Mouse (Mus musculus): ENCODE results near the gene Lpar3.

Gene Lpar3

DNA sequence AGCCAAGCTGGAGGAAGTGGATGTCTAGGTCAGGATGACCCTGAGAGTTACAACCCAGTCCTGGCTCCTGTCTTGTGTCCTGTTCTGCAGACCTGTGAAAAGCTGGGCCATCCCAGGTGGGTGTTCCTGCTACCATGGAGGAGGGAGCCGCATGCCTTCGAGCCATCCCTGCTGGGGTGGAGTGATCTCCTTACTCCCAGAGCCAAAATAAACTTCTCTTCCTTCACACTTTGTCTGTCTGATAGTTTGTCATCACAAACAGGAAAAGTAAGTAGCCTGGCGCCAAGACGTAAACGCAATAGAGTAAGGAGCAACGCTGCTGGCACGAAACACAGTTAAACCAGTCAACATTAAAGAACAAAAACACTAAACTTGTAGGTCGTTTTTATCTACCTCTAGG is 95.5 kb downstream of the Lpar3 start:
- peak; percentile 34 for DNase-seq

DNA sequence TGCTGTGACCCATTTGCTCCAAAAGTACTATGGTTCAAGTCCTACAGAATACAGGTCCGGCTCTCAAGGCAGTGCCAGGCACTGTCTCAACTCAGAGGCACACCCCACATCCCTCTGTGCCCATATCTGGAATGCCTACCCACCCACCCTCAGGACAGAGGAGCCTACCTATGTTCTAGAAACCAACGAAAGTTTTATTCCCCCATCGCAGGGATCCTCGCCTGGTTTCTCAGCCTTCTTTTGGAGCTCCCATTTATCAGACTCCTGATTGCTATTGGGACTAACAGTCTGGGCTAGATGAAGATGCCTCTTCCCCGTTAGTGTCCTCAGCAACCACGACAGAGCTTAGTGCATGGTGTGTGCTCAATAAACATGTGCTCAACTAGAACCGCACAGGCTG is 96.6 kb downstream of the Lpar3 start:
- DNase-seq = peak; percentile 73

DNA sequence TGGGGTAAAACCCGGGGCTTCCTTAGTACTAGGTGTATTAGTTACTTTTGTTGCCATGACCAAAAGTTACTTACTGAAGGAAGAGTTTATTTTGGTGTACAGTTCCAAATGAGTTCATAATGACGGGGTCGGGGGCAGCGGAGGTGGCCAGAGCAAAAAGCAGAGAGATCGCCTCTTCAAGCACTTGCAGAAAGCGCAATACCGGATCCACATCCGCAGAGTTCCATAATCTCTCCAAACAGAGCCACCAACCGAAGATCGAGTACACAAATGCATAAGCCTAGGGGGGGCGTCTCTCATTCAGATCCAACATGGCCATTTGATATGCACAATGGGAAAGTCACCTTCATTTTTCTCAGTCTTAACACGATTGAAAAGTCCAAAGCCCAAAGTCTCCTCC is 97.1 kb downstream of the Lpar3 start:
- peak; percentile 60 for DNase-seq

DNA sequence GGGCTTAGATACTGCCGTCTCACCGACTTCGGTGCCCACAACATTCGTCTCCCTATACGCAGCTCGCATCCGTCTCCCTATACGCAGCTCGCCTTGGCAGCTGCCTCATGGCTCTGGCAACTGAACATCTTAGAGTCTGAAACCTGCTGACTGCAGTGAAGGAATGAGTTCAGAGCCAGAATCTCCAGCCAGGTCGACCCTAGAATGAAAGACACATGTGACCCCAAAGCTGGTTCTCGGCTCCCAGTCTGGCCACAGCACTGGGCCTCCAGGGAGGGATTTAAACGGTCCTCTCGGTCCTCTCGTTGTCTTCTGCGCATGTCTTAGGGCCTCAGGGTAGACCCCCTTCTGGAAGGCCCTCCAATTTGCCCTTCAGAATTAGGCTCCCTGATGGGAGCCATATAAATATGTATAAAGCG is 97.8 kb downstream of the Lpar3 start:
- DNase-seq = peak; percentile 39

DNA sequence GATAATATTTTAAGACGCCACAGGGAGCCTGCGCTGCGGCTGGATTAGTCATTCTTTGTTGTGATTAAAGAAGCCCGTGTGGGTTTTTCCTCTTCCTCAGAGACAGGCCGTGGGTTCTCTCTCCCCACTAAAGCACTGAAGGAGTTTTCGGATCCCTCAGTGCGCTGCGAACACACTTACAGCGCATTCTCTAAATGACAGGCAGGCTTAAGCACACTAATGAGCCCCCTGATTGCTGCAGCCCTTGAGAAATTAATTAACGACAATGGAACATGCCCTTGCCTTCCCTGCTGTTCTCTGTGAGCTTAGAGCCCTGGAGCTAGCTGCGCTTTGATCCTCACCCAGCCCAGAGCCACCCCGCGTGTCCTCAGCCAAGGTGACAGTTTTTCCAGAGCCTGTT is 98.2 kb downstream of the Lpar3 start:
- peak; percentile 79 for DNase-seq

DNA sequence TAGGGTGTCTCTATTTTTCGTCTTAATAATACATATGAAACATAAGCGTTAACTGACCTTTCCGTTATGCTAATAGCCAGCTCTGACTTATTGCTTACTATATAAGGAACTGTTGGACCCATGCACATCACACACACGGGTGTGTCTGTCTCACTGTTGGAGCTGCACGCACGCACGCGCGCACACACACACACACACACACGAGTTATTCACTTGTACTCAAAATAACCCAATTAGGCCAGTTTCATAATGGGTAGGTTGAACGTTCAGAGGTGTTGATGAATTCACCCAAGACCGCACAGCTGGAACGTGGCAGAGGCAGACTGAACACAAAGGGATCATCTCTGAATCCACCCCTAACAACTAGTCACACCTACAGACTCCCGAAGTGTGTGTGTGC is 98.7 kb downstream of the Lpar3 start:
- DNase-seq = peak; percentile 25

DNA sequence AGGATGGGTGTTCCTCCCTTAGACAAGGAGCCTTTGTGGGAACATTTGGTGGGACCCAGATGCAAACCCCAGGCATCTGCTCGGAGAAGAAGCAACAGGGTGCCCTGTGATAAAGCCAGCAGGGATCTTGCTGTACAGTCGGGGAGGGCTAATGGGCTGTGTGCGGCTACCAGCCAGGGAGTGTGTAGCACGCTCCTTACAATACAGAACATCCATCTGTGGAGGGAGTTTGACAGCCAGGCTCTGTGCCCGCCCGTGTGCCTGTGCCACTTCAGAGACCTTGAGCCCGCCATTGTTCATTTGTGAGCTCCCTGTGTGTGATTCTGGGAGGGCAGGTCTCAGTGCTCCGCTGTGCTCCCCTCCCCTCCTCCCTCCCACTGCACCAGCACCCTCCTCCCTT is 104.2 kb downstream of the Lpar3 start:
- DNase-seq = no peak

DNA sequence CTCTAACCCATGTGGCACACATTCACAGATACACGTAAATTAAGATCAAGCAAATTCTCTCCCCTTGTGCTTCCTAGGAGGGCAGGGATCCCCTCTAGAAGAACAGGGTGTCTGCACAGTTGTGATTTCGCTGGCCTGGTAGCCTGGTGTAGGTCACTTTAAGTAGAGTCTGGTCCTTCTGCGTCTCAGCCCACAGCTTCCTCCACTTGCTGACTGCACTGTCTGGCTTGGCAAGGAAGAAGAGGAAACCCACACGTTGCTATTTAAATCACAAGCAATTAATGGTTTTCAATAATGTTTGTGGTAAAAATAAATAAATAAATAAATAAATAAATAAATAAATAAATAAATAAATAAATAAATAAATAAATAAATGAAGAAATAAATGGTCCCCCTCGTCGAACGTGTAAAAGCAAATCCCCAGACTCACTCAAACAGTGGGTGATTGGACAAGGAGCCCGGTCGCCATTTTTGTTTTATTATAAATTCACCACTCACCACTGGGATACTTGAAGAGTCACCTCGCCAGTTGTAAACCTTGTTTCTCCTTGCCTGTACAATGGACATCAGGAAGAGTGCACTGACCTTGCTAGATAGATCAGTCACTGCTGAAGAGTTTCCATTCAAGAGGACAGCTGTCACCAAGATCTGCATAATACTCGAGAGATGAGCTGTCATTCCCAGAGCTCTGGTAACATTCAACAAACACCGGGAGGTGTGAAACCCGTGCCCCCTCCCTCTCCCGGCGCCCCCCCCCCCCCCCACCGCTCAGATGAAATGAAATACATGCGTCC is 106.2 kb downstream of the Lpar3 start:
- DNase-seq = no peak

DNA sequence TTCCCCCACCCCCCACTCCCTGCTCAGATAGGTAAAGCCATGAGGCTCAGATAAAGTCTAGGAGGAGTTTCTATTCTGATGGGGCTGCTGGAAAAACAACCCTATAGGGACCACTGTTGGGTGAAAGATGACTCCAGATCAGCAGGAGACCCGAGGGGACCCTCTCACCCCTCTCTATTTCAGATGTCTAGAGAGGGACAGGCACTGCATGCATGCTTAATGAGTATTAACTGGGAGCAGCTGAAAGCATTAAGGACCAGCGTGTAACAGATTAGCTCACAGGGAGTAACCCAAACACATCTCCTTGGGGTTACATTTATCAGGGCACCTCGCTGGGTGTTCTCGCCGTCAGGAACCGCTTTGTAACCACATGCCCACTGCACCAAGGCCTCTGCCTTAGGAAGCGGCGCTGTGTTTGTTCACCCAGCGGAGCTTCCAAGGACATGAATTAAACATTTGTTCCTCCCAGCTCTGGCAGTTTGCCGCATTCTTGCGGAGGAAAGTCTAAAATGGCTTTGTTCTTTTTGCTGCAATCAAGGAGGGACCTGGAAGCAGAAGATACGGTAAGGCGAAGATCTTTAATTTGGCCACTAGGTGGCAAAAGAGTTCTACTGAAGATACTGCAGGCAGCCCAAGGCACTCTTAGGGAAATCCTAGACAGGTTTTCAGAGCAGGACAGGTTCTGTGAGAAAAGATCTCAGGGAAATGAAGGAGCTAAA is 106.9 kb downstream of the Lpar3 start:
- peak; percentile 89 for DNase-seq

DNA sequence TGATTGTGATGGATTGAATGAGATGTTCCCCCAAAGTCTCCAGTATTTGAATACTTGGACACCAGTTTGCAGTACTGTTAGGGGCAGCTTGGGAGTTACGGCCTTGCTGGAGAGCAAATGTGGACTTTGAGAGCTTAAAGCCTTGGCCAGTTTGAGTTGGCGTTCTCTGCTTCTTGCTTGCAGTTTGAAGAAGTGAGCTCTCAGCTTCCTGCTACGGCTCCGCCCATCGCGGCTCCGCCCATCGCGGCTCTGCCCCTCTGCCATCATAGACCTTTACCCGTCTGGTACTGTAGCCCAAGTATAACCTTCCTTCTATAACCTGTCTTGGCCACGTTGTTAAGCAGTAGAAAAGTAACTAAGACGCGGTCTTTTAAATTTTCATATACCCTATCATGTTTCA is 108.0 kb downstream of the Lpar3 start:
- DNase-seq = no peak

DNA sequence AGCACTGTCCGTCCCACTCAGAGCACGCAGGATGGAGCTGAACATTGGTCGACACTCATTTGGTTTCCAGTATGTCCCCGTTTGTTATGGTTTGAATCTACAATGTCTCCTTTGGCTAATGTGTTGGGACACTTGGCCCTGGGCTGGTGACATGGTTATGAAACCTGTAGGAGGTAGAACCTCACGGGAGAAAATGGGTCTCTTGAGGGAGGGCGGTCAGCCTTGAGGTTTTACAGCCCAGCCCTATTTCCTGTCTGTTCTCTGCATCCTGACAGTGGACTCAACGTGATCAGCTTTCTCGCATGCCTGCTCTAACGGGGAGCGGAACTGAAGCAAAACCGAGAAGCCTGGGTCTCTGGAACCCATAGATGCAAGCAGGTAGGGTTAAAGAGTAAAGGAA is 111.1 kb downstream of the Lpar3 start:
- DNase-seq = no peak

DNA sequence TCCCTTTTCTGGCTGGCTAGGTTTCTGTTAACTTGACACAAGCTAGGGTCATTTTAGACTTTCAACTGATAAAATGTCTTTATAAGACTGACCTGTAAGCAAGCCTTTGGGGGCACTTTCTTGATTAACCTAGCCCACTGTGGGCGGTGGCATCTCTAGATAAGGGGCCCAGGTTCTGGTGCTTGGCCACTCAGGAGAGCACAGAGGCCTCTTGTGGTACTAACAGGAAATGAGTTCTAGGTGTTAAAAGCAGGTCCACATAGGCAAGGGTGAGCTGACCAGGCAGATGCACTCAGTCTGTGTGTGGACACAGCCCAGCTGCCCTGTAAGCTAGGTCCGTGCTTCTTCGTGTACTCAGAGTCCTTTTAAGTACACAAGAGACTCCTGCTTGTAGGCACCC is 112.5 kb downstream of the Lpar3 start:
- no peak for DNase-seq

DNA sequence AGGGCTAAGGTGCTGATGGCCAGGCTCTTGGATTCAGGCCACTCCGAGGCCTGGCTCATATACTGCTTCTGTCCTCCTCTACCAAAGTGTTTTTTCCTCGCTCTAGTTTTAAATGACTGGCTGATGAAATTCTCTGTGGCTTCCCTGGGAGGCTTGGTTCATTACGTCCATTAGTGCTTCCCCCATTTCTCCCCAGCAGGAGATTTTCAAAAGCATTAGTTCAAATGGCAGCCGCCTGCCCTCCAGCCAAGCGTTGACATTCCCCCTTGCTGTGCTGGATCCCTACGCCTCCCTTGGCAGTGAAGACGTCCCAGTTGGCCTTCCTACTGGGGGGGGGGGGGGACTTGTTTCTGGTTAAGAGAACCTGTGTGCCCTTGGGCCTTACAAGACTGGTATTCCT is 113.3 kb downstream of the Lpar3 start:
- DNase-seq = no peak

Data from heart, adult 11 months (tissue).